Mouse (Mus musculus) liver, embryonic 16.5 days (tissue): ENCODE measurements around the gene Hpgd. TPM values are rescaled to one million over a fixed set of nuclear protein-coding genes. Genes with fewer than 3 reads are reported as not detected.

Source experiments
- ATAC-seq: fragments of 200-750 bp; cut with Nextera tagmentation; 2 replicates; pipeline ENCODE4 v1.8.0; 2017; ENCODE audit warnings: low read depth, mild to moderate bottlenecking, moderate number of reproducible peaks, moderate library complexity
- H3K27ac ChIP-seq: fragments of 300-500 bp; sonication (generic); 2 replicates; pipeline ENCODE4 v1.5.1; 2014; ENCODE audit warnings: mild to moderate bottlenecking, low read length
- H3K27me3 ChIP-seq: fragments of 300-500 bp; sonication (generic); 2 replicates; pipeline ENCODE4 v1.6.1; 2014; ENCODE audit warnings: low read depth, low read length, mixed read lengths; ENCODE audit not compliant: control insufficient read depth, insufficient read depth
- H3K36me3 ChIP-seq: fragments of 300-500 bp; sonication (generic); 2 replicates; pipeline ENCODE4 v1.6.1; 2014; ENCODE audit warnings: mild to moderate bottlenecking; ENCODE audit not compliant: control insufficient read depth, insufficient read depth
- H3K4me1 ChIP-seq: fragments of 300-500 bp; sonication (generic); 2 replicates; pipeline ENCODE4 v1.6.1; 2014; ENCODE audit warnings: low read depth, low read length, mixed read lengths; ENCODE audit not compliant: control insufficient read depth
- H3K4me2 ChIP-seq: fragments of 300-500 bp; sonication (generic); 2 replicates; pipeline ENCODE4 v1.6.1; 2014; ENCODE audit warnings: low read depth, low read length, mixed read lengths
- H3K4me3 ChIP-seq: fragments of 300-500 bp; sonication (generic); 2 replicates; pipeline ENCODE4 v1.5.1; 2014; ENCODE audit warnings: low read depth, mild to moderate bottlenecking, low read length
- H3K9ac ChIP-seq: fragments of 300-500 bp; sonication (generic); 2 replicates; pipeline ENCODE4 v1.6.1; 2014; ENCODE audit warnings: low read depth, low read length
- H3K9me3 ChIP-seq: fragments of 300-500 bp; sonication (generic); replicated peaks from 2 replicates; pipeline ENCODE4 v1.6.1; 2016; ENCODE audit warnings: low read length; ENCODE audit not compliant: control insufficient read depth
- WGBS: fragments of 180-500 bp; shearing (Covaris S2); extraction: QIAGEN DNeasy Blood & Tissue Kit; methylation state at CpG from one replicate; pipeline ENCODE4 v1.1.7; 2014; ENCODE audit not compliant: insufficient replicate concordance; 5-methylcytosine and 5-hydroxymethylcytosine counted together
- polyA plus RNA-seq: library from polyadenylated mRNA; unstranded; fragments of >200 nt; fragmentation: Nextera tagmentation; extraction: Ambion mirVana; gene quantifications from 2 replicates; pipeline ENCODE4 v1.2.1, GENCODE M21; 2015

The Hpgd gene
- polyA plus RNA-seq, 1 experiment from 2014 or later = 29.7 TPM

GRCm38 (mm10) chr8:56343505-56343904, 49.1 kb downstream of the Hpgd start:
- H3K27me3 ChIP-seq = no peaks in the 10 kb centered on the region
- H3K36me3 ChIP-seq = no peaks in the 10 kb centered on the region
- H3K4me3 ChIP-seq = no peak overlapping the region
- no peak for ATAC-seq
- no peak overlapping the region for H3K27ac ChIP-seq
- 75% methylated on average over 6 of the region's 6 CpGs for WGBS
- no peak overlapping the region for H3K9ac ChIP-seq
- H3K9me3 ChIP-seq = no peaks in the 10 kb centered on the region
- no peak overlapping the region for H3K4me2 ChIP-seq
- H3K4me1 ChIP-seq = no peaks in the 10 kb centered on the region

- no peak overlapping the region for H3K9ac ChIP-seq
- no peak for ATAC-seq
- no peaks in the 10 kb centered on the region for H3K4me1 ChIP-seq
- H3K36me3 ChIP-seq = no peaks in the 10 kb centered on the region
- no peak overlapping the region for H3K4me3 ChIP-seq
- H3K4me2 ChIP-seq = no peak overlapping the region
- no peaks in the 10 kb centered on the region for H3K27me3 ChIP-seq
- no peak overlapping the region for H3K27ac ChIP-seq
- no peaks in the 10 kb centered on the region for H3K9me3 ChIP-seq
- WGBS = 51% methylated on average over 2 of the region's 2 CpGs
These were observed 49.6 kb downstream of the Hpgd start for GRCm38 (mm10) chr8:56343940-56344339.

DNA sequence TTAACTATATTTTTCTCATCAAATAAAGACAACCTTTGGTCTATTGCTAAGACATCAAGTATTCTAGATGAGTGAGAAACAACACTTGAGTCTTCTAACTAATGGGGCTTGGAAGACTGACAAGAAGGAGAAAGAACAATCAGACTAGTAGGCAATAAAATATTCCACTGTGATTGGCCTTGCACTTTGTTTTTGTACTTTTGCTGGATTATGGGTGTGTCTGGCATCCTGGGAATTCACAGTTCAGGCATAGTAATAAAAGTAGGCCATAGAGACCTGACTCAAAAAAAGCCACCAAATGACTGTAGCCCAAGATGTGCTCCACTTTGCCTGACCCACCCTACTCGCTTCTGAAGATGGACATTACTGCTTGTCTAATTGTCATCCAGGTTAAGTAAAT, 50.0 kb downstream of the Hpgd start:
- Histone ChIP-seq H3K4me2 (no peak overlapping the region), H3K27me3 (no peaks in the 10 kb centered on the region), H3K9ac (no peak overlapping the region), H3K27ac (no peak overlapping the region), H3K4me1 (no peaks in the 10 kb centered on the region), H3K9me3 (no peaks in the 10 kb centered on the region), H3K36me3 (no peaks in the 10 kb centered on the region), H3K4me3 (no peak overlapping the region)
- ATAC-seq = no peak
- 52% methylated on average over 1 of the region's 1 CpGs for WGBS

- Histone ChIP-seq H3K36me3 (no peaks in the 10 kb centered on the region), H3K27ac (no peak overlapping the region), H3K27me3 (no peaks in the 10 kb centered on the region), H3K9me3 (no peaks in the 10 kb centered on the region), H3K4me1 (no peaks in the 10 kb centered on the region), H3K4me2 (no peak overlapping the region), H3K9ac (no peak overlapping the region), H3K4me3 (no peak overlapping the region)
- no peak for ATAC-seq
- WGBS = 64% methylated on average over 5 of the region's 5 CpGs
These were observed 51.4 kb downstream of the Hpgd start for GRCm38 (mm10) chr8:56345641-56346420.

DNA sequence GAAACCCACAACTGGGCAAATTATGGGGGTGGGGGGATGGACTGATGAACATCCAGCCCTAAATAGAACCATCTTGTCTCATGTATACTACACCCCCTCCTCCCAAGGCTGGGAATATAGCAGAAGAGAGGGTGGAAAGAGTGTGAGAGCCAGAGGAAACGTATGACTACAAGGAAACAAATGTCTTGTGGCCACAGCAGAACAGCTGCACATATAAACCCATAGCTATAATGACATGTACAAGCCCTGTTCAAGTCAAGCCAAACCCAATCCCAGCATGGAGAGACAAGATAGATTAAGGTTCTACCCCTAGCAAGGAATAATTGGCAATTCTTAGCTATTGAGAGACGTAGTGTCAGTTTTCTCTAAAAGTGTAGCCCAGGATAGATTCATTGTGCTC, 68.8 kb downstream of the Hpgd start:
- Histone ChIP-seq H3K4me1 (no peaks in the 10 kb centered on the region), H3K4me2 (no peak overlapping the region), H3K9me3 (no peaks in the 10 kb centered on the region), H3K27ac (no peak overlapping the region), H3K27me3 (no peaks in the 10 kb centered on the region), H3K4me3 (no peak overlapping the region), H3K9ac (no peak overlapping the region), H3K36me3 (no peaks in the 10 kb centered on the region)
- WGBS = 45% methylated on average over 2 of the region's 2 CpGs
- no peak for ATAC-seq
